Mouse (Mus musculus) erythroid progenitor cell, adult 5-6 weeks (primary cell): ENCODE measurements around the gene Dynll2. TPM values are rescaled to one million over a fixed set of nuclear protein-coding genes. Genes with fewer than 3 reads are reported as not detected.
A peak's percentile ranks its signal among the peaks of the same experiment; 100 is the strongest.

Experiments used
- ATAC-seq: replicated peaks from 2 replicates; pipeline ENCODE4 v1.8.0; 2016; ENCODE audit warnings: moderate number of reproducible peaks, mild to moderate bottlenecking, moderate TSS enrichment, inconsistent platforms; ENCODE audit not compliant: poor library complexity, low FRiP score, severe bottlenecking
- total RNA-seq, 2 experiments: library from RNA; stranded (forward) in 1 of 2; stranded (reverse) in 1 of 2; fragments of 150-400 nt in 1 of 2; fragments of 186-747, 209-891 nt in 1 of 2; gene quantifications; 2 replicates each; pipeline versions ENCODE4 v1.2.3 to v1.2.4; 2015 to 2017; ENCODE audit warnings: low replicate concordance in 2 of 2

The Dynll2 gene
- total RNA-seq (2015; ENCODE audit: low replicate concordance) (8.4 and 10.1 TPM in 2 replicates), total RNA-seq (2017; ENCODE audit: low replicate concordance) (1.5 and 5.9 TPM in 2 replicates)

- ATAC-seq = peak; percentile 84
These were observed at the start of gene Dynll2 for GRCm38 (mm10) chr11:87986831-87987793. Dynll2 (minus strand) TSS chr11:87987533.

- no peak for ATAC-seq
These were observed 49.5 kb upstream of the Dynll2 start for GRCm38 (mm10) chr11:88036761-88037251.

DNA sequence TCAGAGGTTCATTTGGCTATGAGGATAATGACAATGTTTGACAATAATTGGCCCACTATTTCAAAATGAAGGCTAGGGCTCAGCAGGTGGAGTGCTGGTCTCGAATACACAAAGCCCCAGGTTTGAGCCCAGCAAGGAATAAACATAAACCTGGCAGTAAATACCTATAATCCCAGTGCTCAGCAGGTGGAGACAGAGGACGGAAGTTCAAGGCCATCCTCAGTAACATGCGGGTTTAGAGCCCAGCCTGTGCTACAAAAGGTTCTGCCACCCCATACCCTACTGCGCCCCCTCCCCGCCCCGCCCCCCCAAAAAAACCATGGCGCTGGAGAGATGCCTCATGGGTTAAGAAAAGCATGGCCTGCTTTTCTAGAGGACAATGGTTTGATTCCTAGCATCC is 48.6 kb upstream of the Dynll2 start:
- no peak for ATAC-seq

DNA sequence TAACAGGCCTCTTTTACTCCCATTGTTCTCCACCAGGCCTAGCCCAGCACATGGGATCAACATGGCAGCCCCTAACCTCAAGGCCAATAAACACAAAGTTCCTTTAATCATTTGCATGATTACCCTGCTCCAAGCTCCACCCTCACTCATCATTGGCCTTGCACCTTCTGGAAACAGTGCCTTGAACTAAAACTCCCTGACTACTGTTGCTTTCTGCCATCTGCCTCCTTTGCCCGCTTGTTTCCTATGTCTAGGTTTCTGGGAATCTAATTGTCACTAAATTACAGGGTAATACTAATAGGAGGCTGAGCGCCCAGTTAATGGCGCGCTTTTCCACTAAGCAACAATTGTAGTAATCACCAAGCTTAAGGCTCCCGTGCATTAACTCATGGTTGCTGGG is 44.4 kb upstream of the Dynll2 start:
- ATAC-seq = no peak

DNA sequence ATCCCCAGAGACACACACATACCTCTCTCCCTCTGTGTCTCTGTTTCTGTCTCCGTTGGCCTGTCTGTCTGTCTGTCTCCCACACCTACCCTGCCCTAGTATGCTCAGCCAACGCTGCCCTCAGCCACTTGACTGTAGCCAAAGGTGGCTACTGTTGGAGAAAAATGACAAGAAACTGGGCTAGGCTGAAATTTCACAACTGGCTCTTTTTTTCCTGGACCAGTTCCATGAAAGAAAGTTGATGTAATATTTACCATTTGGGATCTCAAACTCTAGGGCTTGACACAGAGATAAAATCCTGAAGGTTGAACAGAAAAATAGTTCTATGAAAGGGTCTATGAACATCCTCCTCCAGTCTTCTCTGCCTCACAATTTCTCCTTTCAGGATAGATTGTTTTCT is 43.5 kb upstream of the Dynll2 start:
- no peak for ATAC-seq

- no peak for ATAC-seq
These were observed 42.9 kb upstream of the Dynll2 start for GRCm38 (mm10) chr11:88030219-88030618.

DNA sequence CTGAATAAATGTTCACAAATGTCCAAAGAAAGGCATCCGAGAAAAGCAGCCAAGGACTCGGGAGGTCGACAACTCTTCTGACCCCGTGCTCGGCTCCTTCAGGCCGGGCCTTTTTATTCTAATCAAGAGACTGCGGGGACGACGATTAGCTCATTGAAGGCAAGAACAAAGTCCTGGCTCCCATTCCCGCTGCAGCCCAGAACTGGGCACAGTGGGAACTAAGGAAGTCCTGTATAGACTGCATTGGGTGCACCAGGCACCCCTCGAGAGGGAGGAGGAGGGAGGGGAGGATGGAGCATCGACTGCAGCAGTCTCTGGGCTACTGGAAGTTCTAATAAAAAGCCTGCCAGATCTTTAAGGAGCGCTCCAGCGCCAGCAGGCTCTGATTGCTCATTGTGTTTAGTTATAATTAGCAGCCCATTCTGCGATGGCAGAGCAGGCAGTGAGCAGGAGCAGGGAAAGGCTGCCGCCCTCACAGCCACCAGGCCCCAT is 40.9 kb upstream of the Dynll2 start:
- no peak for ATAC-seq

GRCm38 (mm10) chr11:88027391-88028035 is 40.2 kb upstream of the Dynll2 start:
- no peak for ATAC-seq

DNA sequence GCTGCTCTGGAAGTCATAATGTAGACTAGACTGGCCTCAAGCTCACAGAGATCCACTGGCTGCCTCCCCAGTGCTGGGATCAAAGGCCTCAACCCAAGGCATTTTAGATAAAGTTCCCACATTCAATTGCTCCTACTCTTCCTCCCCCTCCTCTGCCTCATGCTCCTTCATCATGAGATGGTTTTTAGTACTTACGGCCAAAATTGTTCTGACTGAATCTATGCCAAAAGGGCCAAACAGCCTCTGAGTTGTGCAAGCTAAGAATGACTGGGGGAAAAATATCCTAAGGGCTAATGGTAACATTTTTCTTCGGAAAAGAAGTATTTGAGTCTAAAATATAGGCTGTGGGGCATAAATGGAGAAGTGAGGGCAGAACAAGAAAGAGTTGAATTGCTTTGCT is 36.6 kb upstream of the Dynll2 start:
- no peak for ATAC-seq

DNA sequence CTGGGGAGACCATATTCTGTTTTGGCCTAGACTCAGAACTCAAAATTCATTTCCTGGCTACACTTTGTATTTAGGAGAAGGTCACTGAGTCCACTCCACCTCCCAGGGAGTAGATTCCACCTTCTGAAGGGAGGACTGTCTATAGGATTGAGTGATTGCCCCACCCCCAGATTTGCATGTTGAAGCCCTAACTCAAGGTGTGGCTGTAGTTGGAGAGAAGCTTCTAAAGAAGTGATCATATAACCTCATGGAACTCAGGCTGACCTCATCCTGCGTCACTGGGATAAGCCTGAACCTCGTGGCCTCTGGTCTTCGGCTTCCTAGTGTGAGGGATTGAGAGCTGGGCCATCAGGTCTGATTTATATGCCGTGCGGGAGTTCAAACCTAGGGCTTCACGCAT is 28.5 kb upstream of the Dynll2 start:
- no peak for ATAC-seq

GRCm38 (mm10) chr11:88015161-88015560 is 27.8 kb upstream of the Dynll2 start:
- ATAC-seq = no peak

GRCm38 (mm10) chr11:88013632-88014031 is 26.3 kb upstream of the Dynll2 start:
- no peak for ATAC-seq

DNA sequence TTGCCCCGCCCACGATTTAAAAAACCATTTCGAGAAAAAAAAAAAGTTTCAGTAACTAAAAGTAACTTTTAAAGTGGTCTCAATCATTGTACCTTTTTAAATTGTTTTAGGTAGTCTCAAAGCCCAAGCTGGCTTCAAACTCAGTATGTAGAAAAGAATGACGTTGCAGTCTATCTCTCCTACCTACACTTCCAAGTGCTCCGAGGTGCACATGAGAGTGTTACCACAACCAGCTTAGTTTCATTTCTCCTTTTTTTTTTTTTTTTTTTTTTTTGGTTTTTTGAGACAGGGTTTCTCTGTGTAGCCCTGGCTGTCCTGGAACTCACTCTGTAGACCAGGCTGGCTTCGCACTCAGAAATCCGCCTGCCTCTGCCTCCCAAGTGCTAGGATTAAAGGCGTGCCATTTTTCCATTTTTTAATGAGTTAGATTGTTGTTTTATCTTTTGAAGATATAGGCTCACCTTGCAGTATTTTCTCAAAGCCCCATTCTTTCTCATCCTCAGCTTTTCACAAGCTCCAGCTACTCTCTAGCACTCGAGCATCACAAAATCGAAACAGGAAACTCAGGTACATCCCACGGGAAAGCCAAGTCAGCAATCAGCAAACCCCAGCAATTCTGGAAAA is 25.4 kb upstream of the Dynll2 start:
- ATAC-seq = no peak

DNA sequence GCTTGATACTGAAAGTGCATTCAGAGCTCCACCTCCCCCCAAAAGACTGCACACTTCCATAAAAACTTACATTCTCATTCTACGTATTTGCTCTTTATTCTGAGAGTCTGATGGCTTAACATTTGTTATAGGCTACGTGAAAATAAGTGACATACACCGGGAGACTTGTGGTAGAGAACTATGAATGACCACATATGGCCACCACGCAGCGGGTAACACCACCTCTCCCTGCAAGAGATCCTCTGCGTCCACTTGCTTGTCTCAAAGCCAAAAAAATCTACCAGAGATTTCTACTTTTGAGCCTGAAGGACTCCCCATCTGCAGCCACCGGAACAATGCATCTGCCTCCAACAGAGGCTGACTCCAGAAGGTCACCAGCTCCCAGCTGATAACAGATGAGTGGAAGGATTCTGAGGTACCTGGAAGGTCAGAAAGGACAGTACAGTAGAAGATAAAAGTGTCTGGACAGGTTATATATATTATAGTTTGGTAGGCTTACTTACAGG is 24.6 kb upstream of the Dynll2 start:
- no peak for ATAC-seq

GRCm38 (mm10) chr11:88011208-88011913 is 24.0 kb upstream of the Dynll2 start:
- no peak for ATAC-seq

- no peak for ATAC-seq
These were observed 22.3 kb upstream of the Dynll2 start for GRCm38 (mm10) chr11:88009542-88010190.

GRCm38 (mm10) chr11:88008641-88009040 is 21.3 kb upstream of the Dynll2 start:
- ATAC-seq = no peak

GRCm38 (mm10) chr11:88004123-88004522 is 16.8 kb upstream of the Dynll2 start:
- 0 out of 2 replicates have a peak, but pooled peaks have one; percentile 30 for ATAC-seq

DNA sequence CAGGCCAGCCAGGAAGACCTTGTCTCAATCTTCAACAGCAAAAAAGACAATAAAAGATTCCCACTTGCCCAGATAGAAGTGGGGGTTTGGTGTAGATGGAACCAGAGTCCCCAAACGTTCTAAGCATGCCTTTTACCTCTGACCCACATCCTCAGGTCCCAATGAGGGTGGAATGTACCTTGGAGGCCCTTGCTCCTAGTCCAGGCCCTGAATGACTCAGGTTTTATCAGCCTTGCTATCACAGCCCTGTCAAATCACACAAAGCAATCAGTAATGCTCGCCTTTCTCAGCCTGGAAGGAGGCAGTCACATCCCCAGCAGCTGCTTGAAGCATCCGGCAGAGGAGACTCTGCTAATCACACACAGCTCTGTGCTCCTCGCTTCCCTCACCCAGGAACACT is 15.4 kb upstream of the Dynll2 start:
- no peak for ATAC-seq
